Mouse (Mus musculus): ENCODE measurements around the gene Ankrd31.

GRCm38 (mm10) chr13:96889985-96890384 is 141.9 kb downstream of the Ankrd31 start:
- TF ChIP-seq CTCF (IDR thresholded peaks at IDR 0.05; ENCODE audit: low read depth) (no peak), EP300 (IDR thresholded peaks at IDR 0.05; ENCODE audit: low read depth) (no peak)

Data from heart, postnatal 0 days (tissue).